Mouse (Mus musculus) neural tube, embryonic 10.5 days (tissue): ENCODE measurements at regions not wholly inside any gene's neighbourhood (a gene's known extent, or its start where the extent isn't known, plus 50 kb on each side); places are given as distances from the start of the nearest gene placed in this dataset.
A peak's percentile ranks its signal among the peaks of the same experiment; 100 is the strongest.

Experiments used
- DNase-seq: peaks from one replicate; pipeline ENCODE4 v3.0.0-alpha.2; 2017; ENCODE audit warnings: low spot score; ENCODE audit errors: extremely low spot score

GRCm38 (mm10) chr1:42755958-42756357 is 60.4 kb downstream of the Pou3f3 start:
- DNase-seq = no peak

DNA sequence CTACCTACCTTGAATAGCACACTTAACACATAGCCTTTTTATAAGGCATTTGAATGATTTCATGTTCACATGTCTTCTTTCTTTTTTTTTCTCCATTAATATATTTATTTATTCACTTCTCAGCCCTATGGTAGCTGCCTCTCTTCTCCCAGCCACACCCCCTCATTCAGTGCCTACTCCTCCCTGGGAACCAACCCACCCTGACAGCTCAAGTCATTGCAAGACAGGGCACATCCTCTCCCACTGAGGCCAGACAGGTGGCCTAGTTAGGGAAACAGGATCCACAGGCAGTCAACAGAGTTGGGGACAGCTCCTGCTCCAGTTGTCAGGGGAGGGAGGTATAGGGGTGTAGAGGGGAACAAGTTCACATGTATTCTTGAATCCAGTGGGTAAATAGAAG is 60.9 kb downstream of the Pou3f3 start:
- DNase-seq = no peak

- no peak for DNase-seq
Observed at GRCm38 (mm10) chr1:42763447-42763846, 67.9 kb downstream of the Pou3f3 start.

GRCm38 (mm10) chr1:42764048-42764447 is 68.5 kb downstream of the Pou3f3 start:
- no peak for DNase-seq

DNA sequence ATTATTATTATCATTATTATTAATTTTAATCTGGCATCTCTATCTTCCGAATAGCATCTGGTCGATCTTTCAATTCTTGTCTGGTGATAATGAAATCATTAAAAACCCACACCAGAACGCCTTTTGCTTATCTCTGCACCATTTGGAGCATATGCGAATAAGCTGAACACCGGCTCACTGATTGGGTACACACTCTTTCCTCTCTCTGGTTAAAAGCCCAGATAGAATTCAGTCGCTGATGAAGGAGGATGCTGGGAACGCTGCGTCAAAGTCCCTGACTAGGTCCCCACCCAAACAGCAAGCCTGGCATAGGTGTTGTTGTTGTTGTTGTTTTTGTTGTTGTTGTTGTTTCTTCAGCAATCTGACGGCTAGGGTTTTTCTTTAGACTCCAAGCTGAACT is 74.5 kb downstream of the Pou3f3 start:
- no peak for DNase-seq

DNA sequence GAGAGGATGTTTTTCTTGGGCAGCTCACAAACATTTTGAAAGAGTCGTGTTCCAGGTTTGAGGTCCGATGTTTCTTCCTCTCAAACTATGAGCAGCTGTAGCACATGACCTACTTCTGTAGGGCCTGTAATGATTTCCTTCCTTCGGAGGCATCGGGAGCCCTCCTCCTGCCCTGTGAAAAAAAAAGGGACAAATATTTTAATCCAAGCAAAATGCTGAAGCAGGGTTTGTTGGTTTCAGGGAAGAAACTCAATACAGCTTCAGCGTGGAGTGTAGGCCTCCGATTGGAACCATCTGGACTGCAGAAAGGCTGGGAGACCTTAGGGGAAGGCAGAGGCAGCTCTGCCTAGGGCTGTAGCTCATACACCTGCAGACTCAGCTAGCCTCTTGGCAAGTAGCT is 76.4 kb downstream of the Pou3f3 start:
- DNase-seq = no peak

GRCm38 (mm10) chr1:42773851-42774464 is 77.1 kb upstream of the Mrps9 start:
- DNase-seq = no peak

DNA sequence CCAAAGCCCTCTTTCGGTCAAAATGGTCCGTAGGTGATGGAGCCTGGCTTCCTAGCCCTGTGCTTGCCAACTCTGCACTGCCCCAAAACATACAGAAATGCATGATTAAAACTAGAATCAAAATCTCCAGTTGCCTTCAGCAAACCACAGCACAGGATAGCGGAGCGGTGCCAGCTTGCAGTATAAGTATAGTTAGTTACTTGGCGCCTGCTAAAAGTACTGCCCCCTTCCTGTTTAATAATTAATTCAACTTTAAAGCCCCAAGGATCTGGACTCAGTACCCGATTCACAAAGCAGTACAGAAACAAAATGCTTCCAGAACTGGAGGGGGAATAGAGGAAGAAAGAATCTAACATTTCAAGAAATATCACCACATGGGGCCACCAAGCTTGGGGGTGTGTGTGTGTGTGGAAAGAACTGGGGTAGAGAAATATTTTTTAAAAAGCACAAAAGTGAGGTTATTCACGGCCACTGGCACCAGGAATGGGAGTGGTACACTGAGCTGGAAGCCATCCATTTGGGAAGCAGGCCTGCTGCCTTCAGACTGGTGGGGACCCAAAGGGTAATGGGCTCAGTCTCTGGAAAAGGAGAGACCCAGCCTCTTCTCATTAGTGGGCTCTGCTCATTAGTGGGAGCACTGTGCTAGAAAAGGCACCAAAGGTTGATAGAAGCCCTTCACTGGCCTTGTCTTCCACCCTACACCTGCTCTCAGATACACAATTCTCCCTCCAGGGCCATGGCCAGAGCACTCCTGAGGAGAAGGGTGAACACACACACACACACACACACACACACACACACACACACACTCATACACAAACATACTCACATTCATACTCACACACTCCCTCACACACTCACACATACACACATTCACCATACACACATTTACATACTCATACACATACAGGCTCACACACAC is 75.8 kb upstream of the Mrps9 start:
- no peak for DNase-seq

DNA sequence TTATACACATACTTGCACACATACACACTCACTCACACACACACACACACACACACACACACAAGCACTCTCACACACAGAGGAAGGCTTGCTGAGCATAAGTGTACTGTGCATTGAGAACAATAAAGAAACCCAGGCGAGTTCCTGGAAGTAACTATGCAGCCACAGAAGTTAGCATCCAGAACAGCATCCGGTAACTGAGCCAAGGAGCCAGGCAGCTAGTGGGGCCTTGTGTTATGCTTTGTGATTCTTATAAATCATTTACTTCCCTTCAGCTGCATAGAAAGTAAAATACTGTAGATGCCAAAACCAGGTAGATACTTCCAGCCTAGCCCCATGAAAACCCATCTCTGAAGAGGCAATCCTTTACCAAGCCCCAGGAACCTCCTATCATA is 75.1 kb upstream of the Mrps9 start:
- no peak for DNase-seq

- no peak for DNase-seq
Observed at GRCm38 (mm10) chr1:42777416-42777815, 73.6 kb upstream of the Mrps9 start.

- peak; percentile 41 for DNase-seq
Observed at GRCm38 (mm10) chr1:42779761-42780160, 71.3 kb upstream of the Mrps9 start.

DNA sequence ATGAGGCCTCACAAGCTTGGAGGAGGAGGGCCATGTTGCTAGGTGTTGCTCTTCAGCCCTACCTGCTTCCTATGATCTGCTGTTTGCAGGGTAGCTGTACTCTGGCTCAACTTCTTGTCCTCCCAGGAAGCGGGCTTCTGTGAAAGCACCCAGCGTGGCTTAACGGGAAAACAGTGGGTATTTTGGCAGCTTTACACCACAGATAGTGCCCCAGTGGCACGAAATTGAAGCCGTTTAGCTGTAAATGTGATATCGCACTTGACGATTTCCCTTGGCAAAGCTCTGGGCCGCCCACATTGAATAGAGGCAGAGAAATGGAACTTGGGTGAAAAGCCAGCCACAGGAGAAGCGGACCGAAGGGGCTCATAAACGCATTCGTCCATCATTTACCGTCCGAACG is 70.8 kb upstream of the Mrps9 start:
- no peak for DNase-seq

DNA sequence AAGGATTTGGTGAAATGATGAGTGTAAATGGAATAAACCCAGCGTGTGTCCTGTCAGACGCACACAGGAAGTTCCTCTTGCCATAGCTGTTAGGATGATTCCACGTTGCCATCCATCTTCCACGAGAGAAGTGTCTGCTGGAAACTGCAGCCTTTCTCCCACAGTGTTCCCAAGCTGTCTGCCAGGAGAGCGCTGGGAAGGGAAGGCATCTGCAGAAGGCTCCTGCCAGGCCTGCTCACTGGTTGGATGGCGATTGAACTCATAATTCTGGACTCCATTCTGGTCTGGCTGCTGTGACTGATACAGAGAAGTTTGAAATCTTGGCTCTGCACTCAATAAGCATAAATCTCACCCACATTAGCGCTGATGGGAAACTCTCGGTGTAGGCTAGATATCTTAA is 69.5 kb upstream of the Mrps9 start:
- no peak for DNase-seq

GRCm38 (mm10) chr1:42783072-42783672 is 67.9 kb upstream of the Mrps9 start:
- DNase-seq = no peak

- DNase-seq = no peak
Observed at GRCm38 (mm10) chr1:42787240-42787639, 63.8 kb upstream of the Mrps9 start.

GRCm38 (mm10) chr1:42788413-42788812 is 62.6 kb upstream of the Mrps9 start:
- no peak for DNase-seq
